Mouse (Mus musculus): ENCODE results near the gene Srebf2. TPM values are rescaled to one million over a fixed set of nuclear protein-coding genes. Genes with fewer than 3 reads are reported as not detected.

Srebf2 gene
- polyA plus RNA-seq, 2 experiments, result 29.3 to 30.8 TPM

DNA sequence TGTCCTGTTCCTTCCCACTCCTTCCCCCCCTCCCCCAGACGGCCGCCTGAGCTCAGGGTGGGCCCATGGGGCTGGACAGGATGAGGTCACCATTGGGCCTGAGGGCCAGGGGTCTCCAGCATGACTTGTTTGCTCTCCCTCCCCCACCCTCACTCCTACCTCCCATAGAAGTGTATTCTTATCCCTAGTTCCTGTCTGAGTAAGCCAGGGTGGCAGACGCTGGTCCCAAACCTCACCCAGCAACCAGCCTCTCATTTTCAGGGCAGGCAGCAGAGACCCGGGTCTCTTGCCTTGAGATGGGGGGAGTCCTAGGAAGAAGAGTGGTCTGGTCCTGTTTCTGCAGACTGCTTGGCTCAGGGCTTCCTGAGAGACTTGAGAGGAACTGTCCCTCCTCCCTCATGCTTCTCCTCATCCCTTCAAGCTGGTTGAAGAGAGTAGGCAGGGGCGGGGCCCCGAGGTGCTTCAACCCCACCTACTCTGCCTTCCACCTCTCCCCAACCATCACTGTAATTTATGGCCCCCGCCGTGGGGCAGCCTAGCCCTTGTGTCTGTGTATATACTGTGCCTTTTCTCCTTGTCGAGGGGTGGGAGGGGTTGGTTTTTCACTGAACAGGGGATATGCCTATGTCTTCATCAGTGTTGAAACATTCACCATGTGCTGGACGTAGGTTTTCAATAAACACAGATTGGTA, 57.8 kb downstream of the Srebf2 start:
- H3K4me2 ChIP-seq (ENCODE audit: low read depth), result no peak overlapping the region
- H3K27ac ChIP-seq, result no peak overlapping the region
- H3K4me1 ChIP-seq (replicated peaks; ENCODE audit: control insufficient read depth in 2 of 2, insufficient read depth in 2 of 2, low read length in 1 of 2), result no peaks in the 10 kb centered on the region
- no peak overlapping the region for H3K9ac ChIP-seq (replicated peaks)
- DNase-seq (ENCODE audit: low read depth in 3 of 3, low spot score in 3 of 3) (no peak), ATAC-seq (ENCODE audit: insufficient read depth) (no peak)
- no peak overlapping the region for H3K4me3 ChIP-seq (ENCODE audit: insufficient read depth in 1 of 2, low read depth in 2 of 2, low read length in 2 of 2)
- H3K27me3 ChIP-seq (ENCODE audit: control insufficient read depth, insufficient read depth, low read length), result peaks cover 17% of the 10 kb centered on the region
- H3K9me3 ChIP-seq (ENCODE audit: control insufficient read depth, low read length), result no peaks in the 10 kb centered on the region
- WGBS (ENCODE audit: insufficient replicate concordance), result 62% methylated on average over 10 of the region's 10 CpGs
- peaks cover 35% of the 10 kb centered on the region for H3K36me3 ChIP-seq (replicated peaks; ENCODE audit: control insufficient read depth, insufficient read depth, low read depth)
- TF ChIP-seq CTCF (IDR thresholded peaks at IDR 0.05; ENCODE audit: low read depth) (no peak), EP300 (IDR thresholded peaks at IDR 0.05; ENCODE audit: low read depth) (no peak)

DNA sequence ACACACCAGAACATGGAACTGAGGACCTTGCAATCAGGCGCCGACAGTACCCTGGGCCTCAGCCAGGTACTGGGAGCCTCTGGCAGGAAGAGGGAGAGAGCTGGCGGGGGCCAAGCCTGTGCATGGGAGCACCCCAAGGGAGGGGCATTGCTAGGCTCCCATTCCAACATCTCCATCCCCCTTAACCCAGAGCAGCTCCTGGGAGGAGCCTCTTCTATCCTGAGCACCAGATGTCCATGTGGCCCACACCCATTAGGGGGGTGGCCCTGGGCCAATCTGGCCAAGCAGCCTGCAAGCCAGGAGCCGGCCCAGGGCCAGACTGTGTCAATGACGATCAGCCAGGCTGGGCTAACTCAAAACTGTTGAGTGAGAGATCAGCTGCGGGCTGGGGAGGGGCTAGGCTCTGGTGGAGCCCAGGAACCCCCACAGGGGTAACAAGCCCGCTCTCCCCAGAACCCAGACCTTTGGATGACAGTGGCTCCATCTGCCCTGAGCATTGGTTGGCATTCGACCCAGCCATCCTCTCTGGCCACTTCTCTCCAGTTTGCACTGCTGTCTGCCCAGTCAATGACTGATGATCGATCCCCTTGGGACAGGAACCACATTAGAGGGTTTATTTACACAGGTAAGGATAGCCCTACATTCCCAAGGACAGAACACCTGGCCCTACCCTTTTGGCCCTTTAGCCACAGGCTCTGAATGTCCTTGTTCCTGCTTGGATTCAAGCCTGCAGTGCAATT, 59.6 kb downstream of the Srebf2 start:
- Histone ChIP-seq H3K27ac (no peak overlapping the region), H3K27me3 (ENCODE audit: control insufficient read depth, insufficient read depth, low read length) (peaks cover 34% of the 10 kb centered on the region), H3K36me3 (replicated peaks; ENCODE audit: control insufficient read depth, insufficient read depth, low read depth) (peaks cover 21% of the 10 kb centered on the region), H3K9me3 (ENCODE audit: control insufficient read depth, low read length) (no peaks in the 10 kb centered on the region), H3K4me1 (replicated peaks; ENCODE audit: control insufficient read depth in 2 of 2, insufficient read depth in 2 of 2, low read length in 1 of 2) (no peaks in the 10 kb centered on the region), H3K9ac (replicated peaks) (no peak overlapping the region), H3K4me2 (ENCODE audit: low read depth) (no peak overlapping the region), H3K4me3 (ENCODE audit: insufficient read depth in 1 of 2, low read depth in 2 of 2, low read length in 2 of 2) (no peak overlapping the region)
- ATAC-seq (ENCODE audit: insufficient read depth) (no peak; the same call in none of the 2 replicates), DNase-seq (ENCODE audit: low read depth in 3 of 3, low spot score in 3 of 3) (no peak)
- TF ChIP-seq CTCF (IDR thresholded peaks at IDR 0.05; ENCODE audit: low read depth) (no peak), EP300 (IDR thresholded peaks at IDR 0.05; ENCODE audit: low read depth) (no peak)
- WGBS (ENCODE audit: insufficient replicate concordance), result 73% methylated on average over 9 of the region's 9 CpGs

DNA sequence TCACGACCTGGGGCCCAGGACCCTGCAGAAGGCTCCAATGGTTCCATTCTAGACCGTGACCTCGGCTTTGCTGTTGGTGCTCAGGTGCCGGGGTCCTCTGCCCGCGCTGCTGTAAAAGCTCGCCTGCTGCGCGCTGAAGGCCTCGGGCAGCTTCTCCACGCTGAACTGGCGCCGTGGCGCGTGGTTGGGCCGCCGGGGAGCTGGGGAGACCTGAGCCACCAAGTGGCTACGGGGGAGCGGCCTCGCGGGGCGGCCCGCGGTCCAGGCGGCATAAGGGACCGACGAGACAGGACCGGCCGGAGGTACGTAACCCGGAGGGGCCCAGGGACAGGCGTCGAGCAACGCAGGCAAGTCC, 60.1 kb downstream of the Srebf2 start:
- WGBS (ENCODE audit: insufficient replicate concordance), result 49% methylated on average over 34 of the region's 34 CpGs
- H3K36me3 ChIP-seq (replicated peaks; ENCODE audit: control insufficient read depth, insufficient read depth, low read depth), result peaks cover 16% of the 10 kb centered on the region; the same call in 1 of the 2 replicates

DNA sequence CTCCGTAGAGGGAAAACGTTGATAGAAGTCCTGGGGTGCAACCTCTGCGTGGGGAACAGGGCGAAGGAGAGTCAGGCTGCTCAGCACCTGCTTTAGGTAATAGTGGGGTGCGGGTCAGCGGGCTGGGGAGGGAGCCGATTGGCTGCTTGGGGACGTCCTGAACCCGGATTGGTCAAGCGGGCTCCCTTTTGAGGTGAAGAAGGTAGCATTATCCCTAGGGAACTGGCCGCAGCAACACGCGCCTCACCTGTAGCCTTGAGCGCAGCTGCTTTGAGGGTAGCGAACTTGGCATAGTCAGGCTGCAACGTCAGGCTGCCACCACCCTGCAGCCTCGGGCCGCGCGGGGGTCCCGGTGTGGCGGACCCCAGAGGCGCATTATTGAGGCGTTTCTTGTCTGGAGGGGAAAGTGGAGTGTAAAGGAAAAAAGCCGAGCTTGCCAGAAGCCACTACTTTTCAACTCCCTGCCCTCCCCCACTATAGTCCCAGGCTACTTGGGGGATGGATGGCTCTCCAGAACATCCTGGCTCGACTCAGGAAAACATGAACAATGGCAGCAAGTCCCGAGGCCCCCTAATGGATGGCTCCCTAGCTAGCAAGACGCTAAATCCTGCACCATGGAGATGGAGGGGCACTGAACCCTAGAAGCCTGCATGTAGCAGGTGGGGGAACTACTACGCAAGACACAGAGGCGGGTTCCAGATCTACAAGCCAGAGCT, 60.7 kb downstream of the Srebf2 start:
- ATAC-seq (ENCODE audit: insufficient read depth) (no peak), DNase-seq (ENCODE audit: low read depth in 3 of 3, low spot score in 3 of 3) (no peak)
- no peaks in the 10 kb centered on the region for H3K4me1 ChIP-seq (replicated peaks; ENCODE audit: control insufficient read depth in 2 of 2, insufficient read depth in 2 of 2, low read length in 1 of 2)
- H3K9me3 ChIP-seq (ENCODE audit: control insufficient read depth, low read length), result no peaks in the 10 kb centered on the region
- 50% methylated on average over 30 of the region's 30 CpGs for WGBS (ENCODE audit: insufficient replicate concordance)
- H3K36me3 ChIP-seq (replicated peaks; ENCODE audit: control insufficient read depth, insufficient read depth, low read depth), result peaks cover 14% of the 10 kb centered on the region; the same call in 1 of the 2 replicates
- no peak overlapping the region for H3K9ac ChIP-seq (replicated peaks)
- H3K4me2 ChIP-seq (ENCODE audit: low read depth), result no peak overlapping the region
- H3K4me3 ChIP-seq (ENCODE audit: insufficient read depth in 1 of 2, low read depth in 2 of 2, low read length in 2 of 2), result no peak overlapping the region
- TF ChIP-seq EP300 (IDR thresholded peaks at IDR 0.05; ENCODE audit: low read depth), result no peak
- TF ChIP-seq CTCF (IDR thresholded peaks at IDR 0.05; ENCODE audit: low read depth), result no peak
- no peak overlapping the region for H3K27ac ChIP-seq
- H3K27me3 ChIP-seq (ENCODE audit: control insufficient read depth, insufficient read depth, low read length), result peaks cover 45% of the 10 kb centered on the region

More for the DNA sequence above, 60.1 kb downstream of the Srebf2 start:
- H3K27me3 ChIP-seq (ENCODE audit: control insufficient read depth, insufficient read depth, low read length), result peaks cover 39% of the 10 kb centered on the region
- no peak for DNase-seq (ENCODE audit: low read depth in 3 of 3, low spot score in 3 of 3)
- H3K4me2 ChIP-seq (ENCODE audit: low read depth), result no peak overlapping the region
- H3K4me3 ChIP-seq (ENCODE audit: insufficient read depth in 1 of 2, low read depth in 2 of 2, low read length in 2 of 2), result no peak overlapping the region
- H3K9me3 ChIP-seq (ENCODE audit: control insufficient read depth, low read length), result no peaks in the 10 kb centered on the region
- no peak overlapping the region for H3K27ac ChIP-seq
- no peak for TF ChIP-seq EP300 (IDR thresholded peaks at IDR 0.05; ENCODE audit: low read depth)
- H3K4me1 ChIP-seq (replicated peaks; ENCODE audit: control insufficient read depth in 2 of 2, insufficient read depth in 2 of 2, low read length in 1 of 2), result no peaks in the 10 kb centered on the region
- ATAC-seq (ENCODE audit: insufficient read depth), result no peak
- no peak overlapping the region for H3K9ac ChIP-seq (replicated peaks)

DNA sequence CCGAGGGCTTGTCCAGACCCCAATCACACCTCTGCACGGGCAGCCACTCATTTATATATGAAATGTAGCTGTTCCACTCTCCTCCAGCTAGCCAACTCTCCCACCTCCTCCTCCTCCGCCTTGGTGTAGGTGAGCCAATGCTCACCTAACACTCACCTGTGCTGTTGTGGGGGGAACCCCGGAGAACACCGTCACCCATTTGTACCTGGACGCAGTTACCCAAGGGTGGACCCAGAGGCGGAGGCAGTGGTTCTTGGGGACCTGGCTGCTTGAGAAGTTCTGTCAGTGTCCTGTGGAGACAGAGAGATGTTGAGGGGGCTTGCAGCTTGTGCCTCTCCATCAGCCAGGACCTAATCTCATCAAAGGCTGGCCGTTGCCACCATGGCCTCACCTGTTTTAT, 61.3 kb downstream of the Srebf2 start:
- no peak overlapping the region for H3K4me2 ChIP-seq (ENCODE audit: low read depth)
- H3K4me1 ChIP-seq (replicated peaks; ENCODE audit: control insufficient read depth in 2 of 2, insufficient read depth in 2 of 2, low read length in 1 of 2), result no peaks in the 10 kb centered on the region
- TF ChIP-seq CTCF (IDR thresholded peaks at IDR 0.05; ENCODE audit: low read depth) (no peak), EP300 (IDR thresholded peaks at IDR 0.05; ENCODE audit: low read depth) (no peak)
- H3K27ac ChIP-seq, result no peak overlapping the region
- no peak overlapping the region for H3K4me3 ChIP-seq (ENCODE audit: insufficient read depth in 1 of 2, low read depth in 2 of 2, low read length in 2 of 2)
- no peaks in the 10 kb centered on the region for H3K9me3 ChIP-seq (ENCODE audit: control insufficient read depth, low read length)
- ATAC-seq (ENCODE audit: insufficient read depth) (no peak), DNase-seq (ENCODE audit: low read depth in 3 of 3, low spot score in 3 of 3) (no peak)
- peaks cover 52% of the 10 kb centered on the region for H3K27me3 ChIP-seq (ENCODE audit: control insufficient read depth, insufficient read depth, low read length)
- no peak overlapping the region for H3K9ac ChIP-seq (replicated peaks)
- H3K36me3 ChIP-seq (replicated peaks; ENCODE audit: control insufficient read depth, insufficient read depth, low read depth), result peaks cover 11% of the 10 kb centered on the region; the same call in 1 of the 2 replicates
- WGBS (ENCODE audit: insufficient replicate concordance), result 70% methylated on average over 8 of the region's 8 CpGs
